Mouse (Mus musculus) thymus, adult 18-20 months (tissue): ENCODE results near the gene Lrg1.

Experiments
- DNase-seq, 2 experiments: peaks; one replicate each; pipeline ENCODE4 v3.0.0; 2022; ENCODE audit warnings: mixed read lengths in 2 of 2

Lrg1 gene

GRCm38 (mm10) chr17:56074097-56074826 is 47.5 kb downstream of the Lrg1 start:
- peak in 1 of 2 experiments; percentile 64 for DNase-seq

DNA sequence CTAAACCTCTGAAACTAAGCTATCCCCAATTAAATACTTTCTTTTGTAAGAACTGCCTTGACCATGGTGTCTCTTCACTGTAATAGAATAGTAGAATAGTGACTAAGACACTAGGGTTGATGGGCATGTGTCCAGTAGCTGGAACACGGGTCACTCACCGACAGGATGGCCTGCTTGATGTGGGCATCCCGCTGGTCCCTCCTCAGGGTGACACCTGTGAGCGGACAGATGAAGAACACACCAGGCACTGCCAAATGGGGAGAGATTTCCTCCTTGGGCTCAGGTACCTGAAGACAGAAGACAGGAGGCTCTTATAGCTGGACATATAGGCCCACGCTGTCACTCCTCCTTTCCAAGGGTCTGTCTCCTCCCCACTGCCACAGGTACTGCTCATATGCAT is 49.6 kb downstream of the Lrg1 start:
- DNase-seq: no peak

GRCm38 (mm10) chr17:56071126-56071525 is 50.7 kb downstream of the Lrg1 start:
- DNase-seq: no peak
